Mouse (Mus musculus): ENCODE measurements around the gene Snx8. TPM values are rescaled to one million over a fixed set of nuclear protein-coding genes. Genes with fewer than 3 reads are reported as not detected.

The Snx8 gene
- polyA plus RNA-seq (2015; fragmentation: Nextera tagmentation; extraction: Ambion mirVana), result 25.2 and 26.4 TPM in 2 replicates

DNA sequence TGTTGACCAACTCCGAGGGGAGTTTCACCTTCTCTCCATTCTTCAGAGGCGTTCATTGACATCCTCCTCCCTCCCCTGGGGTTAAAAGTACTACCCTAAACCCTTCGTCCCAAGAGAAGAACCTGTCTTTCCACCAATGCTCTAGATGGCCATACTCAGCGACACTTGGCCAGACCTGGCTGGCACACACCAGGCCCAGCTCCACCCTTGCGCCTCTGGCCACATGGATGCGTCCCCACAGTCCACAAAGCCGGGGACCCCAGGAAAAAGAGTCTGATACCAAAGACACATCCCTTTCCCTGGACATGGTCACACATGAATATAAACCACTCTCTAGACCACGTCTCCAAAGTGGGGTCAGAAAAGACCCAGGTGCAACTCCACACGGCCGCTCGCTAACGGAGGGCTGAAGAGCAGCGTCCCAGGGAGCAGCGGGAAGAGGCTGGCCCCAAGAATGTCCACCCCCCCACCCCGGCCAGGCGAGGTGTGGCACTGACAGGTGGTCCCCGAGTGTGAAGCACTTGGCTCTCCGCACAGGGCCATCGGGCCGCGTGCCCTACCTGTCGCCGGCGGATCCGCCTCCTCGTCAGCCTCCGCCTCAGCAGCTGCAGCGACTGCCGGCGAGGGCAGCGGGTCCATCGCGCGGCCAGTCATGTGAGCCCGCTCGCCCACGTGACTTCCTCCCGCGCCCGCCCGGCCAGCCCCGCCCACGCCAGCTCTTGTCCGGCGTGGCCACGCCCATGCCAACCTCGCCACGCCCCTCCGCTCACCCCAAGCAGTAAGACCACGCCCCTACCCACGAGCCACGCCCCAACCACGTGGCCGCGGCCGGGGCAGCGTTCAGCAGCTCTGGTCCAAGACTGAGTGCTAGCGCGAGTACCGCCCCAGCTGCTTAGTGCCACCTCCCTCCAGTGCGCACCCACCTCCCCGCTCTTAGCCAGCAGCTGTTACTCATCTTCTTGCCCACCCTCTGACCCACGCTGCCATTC lies at the start of gene Snx8:
Gene Snx8 (minus strand): TSS at position 675 of the 989 bp plus-strand sequence.
- Histone ChIP-seq H3K36me3 (no peaks in the 10 kb centered on the region), H3K4me1 (replicated peaks) (peaks cover 18% of the 10 kb centered on the region), H3K4me3 (replicated peaks) (peak within 1 kb of the TSS; percentile 72), H3K27me3 (no peaks in the 10 kb centered on the region), H3K27ac (0 out of 2 replicates have a peak within 1 kb of the TSS, but pooled peaks have one; percentile 30), H3K9ac (replicated peaks) (peak within 1 kb of the TSS; percentile 82), H3K9me3 (no peaks in the 10 kb centered on the region), H3K4me2 (replicated peaks) (peak within 1 kb of the TSS; percentile 95)
- ATAC-seq, result peak; percentile 95
- WGBS, result under 1% methylated on average over 63 of the region's 63 CpGs

- Histone ChIP-seq H3K9me3 (no peaks in the 10 kb centered on the region), H3K27ac (no peak overlapping the region), H3K4me1 (replicated peaks) (peaks cover 24% of the 10 kb centered on the region), H3K36me3 (peaks cover 55% of the 10 kb centered on the region), H3K4me3 (replicated peaks) (no peak overlapping the region), H3K9ac (replicated peaks) (no peak overlapping the region), H3K27me3 (no peaks in the 10 kb centered on the region), H3K4me2 (replicated peaks) (no peak overlapping the region)
- WGBS, result 94% methylated on average over 17 of the region's 17 CpGs
- no peak for ATAC-seq
These were observed 36.1 kb upstream of the Snx8 start for GRCm38 (mm10) chr5:140425016-140425783.

DNA sequence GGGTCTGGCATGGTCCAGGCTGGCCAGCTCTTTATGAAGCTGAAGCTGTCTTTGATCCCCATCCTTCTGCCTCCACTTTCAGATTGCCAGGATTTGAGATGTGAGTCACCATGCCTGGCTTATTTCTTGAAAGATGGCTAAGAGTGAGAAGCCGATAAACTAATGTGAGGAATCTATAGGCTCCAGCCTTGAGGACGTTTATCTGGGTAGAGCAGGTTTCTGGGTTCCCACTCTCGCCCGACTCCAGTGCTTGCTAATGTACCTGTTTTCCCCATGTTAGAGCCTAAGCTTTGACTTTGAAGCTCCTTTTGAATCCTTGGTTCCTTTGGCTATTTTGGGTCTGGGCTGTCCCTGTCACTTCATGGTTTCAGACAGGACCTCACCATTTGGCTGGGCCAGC lies 31.6 kb upstream of the Snx8 start:
- no peaks in the 10 kb centered on the region for H3K27me3 ChIP-seq
- peak overlapping the region; percentile 99 for H3K9ac ChIP-seq (replicated peaks)
- no peaks in the 10 kb centered on the region for H3K9me3 ChIP-seq
- WGBS, result 78% methylated on average over 4 of the region's 4 CpGs
- ATAC-seq, result no peak
- peaks cover 37% of the 10 kb centered on the region for H3K4me1 ChIP-seq (replicated peaks)
- peaks cover 14% of the 10 kb centered on the region for H3K36me3 ChIP-seq
- H3K27ac ChIP-seq, result no peak overlapping the region
- H3K4me2 ChIP-seq (replicated peaks), result peak overlapping the region; percentile 96
- H3K4me3 ChIP-seq (replicated peaks), result peak overlapping the region; percentile 100

- WGBS, result 0% methylated on average over 59 of the region's 62 CpGs
- peaks cover 14% of the 10 kb centered on the region for H3K36me3 ChIP-seq
- peak; percentile 57 for ATAC-seq
- no peaks in the 10 kb centered on the region for H3K9me3 ChIP-seq
- peaks cover 37% of the 10 kb centered on the region for H3K4me1 ChIP-seq (replicated peaks)
- H3K4me2 ChIP-seq (replicated peaks), result peak overlapping the region; percentile 96
- H3K4me3 ChIP-seq (replicated peaks), result peak overlapping the region; percentile 100
- H3K9ac ChIP-seq (replicated peaks), result peak overlapping the region; percentile 99
- H3K27ac ChIP-seq, result peak overlapping the region; percentile 93
- H3K27me3 ChIP-seq, result no peaks in the 10 kb centered on the region
These were observed 30.5 kb upstream of the Snx8 start for GRCm38 (mm10) chr5:140419442-140420080.

- ATAC-seq, result peak; percentile 94
- Histone ChIP-seq H3K9ac (replicated peaks) (peak within 1 kb of the TSS; percentile 99), H3K4me1 (replicated peaks) (peaks cover 37% of the 10 kb centered on the region), H3K27ac (peak within 1 kb of the TSS; percentile 93), H3K9me3 (no peaks in the 10 kb centered on the region), H3K4me2 (replicated peaks) (peak within 1 kb of the TSS; percentile 96), H3K4me3 (replicated peaks) (peak within 1 kb of the TSS; percentile 100), H3K36me3 (peaks cover 14% of the 10 kb centered on the region), H3K27me3 (no peaks in the 10 kb centered on the region)
- under 1% methylated on average over 65 of the region's 65 CpGs for WGBS
These were observed 29.7 kb upstream of the Snx8 start, which contains the start of gene Eif3b for GRCm38 (mm10) chr5:140418489-140419441. TSS of gene Eif3b (plus strand) at chr5:140419328.

DNA sequence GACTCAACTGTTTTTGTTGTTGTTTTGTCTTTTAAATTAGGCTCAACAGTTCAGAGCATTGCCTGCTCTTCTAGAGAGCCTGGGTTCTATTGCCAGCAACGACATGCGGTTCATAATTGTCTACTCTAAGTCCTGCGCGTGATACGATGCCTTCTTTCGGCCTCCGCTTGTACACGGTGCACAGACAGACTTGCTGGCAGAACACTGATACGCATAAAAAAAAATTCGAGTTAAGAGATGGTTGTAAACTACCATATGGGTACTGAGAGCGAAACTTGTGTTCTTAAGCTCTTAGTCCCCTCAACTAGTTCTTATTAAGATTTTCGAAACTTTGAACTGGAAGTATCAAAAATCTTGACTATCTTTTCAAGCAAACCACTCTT lies 29.0 kb upstream of the Snx8 start:
- Histone ChIP-seq H3K9me3 (no peaks in the 10 kb centered on the region), H3K4me2 (replicated peaks) (peak overlapping the region; percentile 96), H3K4me3 (replicated peaks) (peak overlapping the region; percentile 100), H3K9ac (replicated peaks) (peak overlapping the region; percentile 99), H3K27ac (peak overlapping the region; percentile 93), H3K27me3 (no peaks in the 10 kb centered on the region), H3K4me1 (replicated peaks) (peaks cover 37% of the 10 kb centered on the region), H3K36me3 (peaks cover 8% of the 10 kb centered on the region)
- ATAC-seq, result peak; percentile 24
- WGBS, result 1% methylated on average over 12 of the region's 12 CpGs

DNA sequence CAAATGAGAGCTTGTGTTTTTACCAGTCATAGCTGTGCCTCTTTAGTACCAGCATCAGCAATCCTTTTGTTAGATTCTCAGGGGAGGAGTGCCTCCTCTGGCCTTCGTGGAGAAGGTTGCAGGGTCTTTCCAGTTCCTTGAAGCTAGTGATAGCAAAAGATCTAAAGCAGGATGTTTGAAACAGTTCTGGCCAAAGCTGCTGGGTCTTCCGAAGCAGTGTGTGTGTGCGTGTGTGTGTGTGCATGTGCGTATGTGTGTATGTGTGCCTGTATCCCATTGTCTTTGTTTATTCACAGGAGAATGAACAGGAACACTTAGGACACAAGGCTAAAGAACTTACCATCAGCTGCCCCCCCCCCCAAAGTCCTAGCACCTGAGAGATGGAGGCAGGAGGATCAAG lies 25.6 kb upstream of the Snx8 start:
- Histone ChIP-seq H3K27ac (no peak overlapping the region), H3K9me3 (no peaks in the 10 kb centered on the region), H3K9ac (replicated peaks) (no peak overlapping the region), H3K36me3 (no peaks in the 10 kb centered on the region), H3K4me3 (replicated peaks) (no peak overlapping the region), H3K27me3 (no peaks in the 10 kb centered on the region), H3K4me2 (replicated peaks) (no peak overlapping the region), H3K4me1 (replicated peaks) (peaks cover 8% of the 10 kb centered on the region)
- 71% methylated on average over 4 of the region's 4 CpGs for WGBS
- no peak for ATAC-seq

GRCm38 (mm10) chr5:140411339-140411738 lies 22.3 kb upstream of the Snx8 start:
- H3K27me3 ChIP-seq, result no peaks in the 10 kb centered on the region
- H3K4me3 ChIP-seq (replicated peaks), result no peak overlapping the region
- WGBS, result 42% methylated on average over 8 of the region's 8 CpGs
- H3K27ac ChIP-seq, result no peak overlapping the region
- no peaks in the 10 kb centered on the region for H3K36me3 ChIP-seq
- no peak for ATAC-seq
- no peaks in the 10 kb centered on the region for H3K4me1 ChIP-seq (replicated peaks)
- no peak overlapping the region for H3K9ac ChIP-seq (replicated peaks)
- H3K9me3 ChIP-seq, result peaks cover 7% of the 10 kb centered on the region; the same call in 1 of the 2 replicates
- H3K4me2 ChIP-seq (replicated peaks), result no peak overlapping the region

GRCm38 (mm10) chr5:140408801-140409200 lies 19.7 kb upstream of the Snx8 start:
- Histone ChIP-seq H3K4me1 (replicated peaks) (no peaks in the 10 kb centered on the region), H3K27me3 (no peaks in the 10 kb centered on the region), H3K4me3 (replicated peaks) (no peak overlapping the region), H3K36me3 (no peaks in the 10 kb centered on the region), H3K4me2 (replicated peaks) (no peak overlapping the region), H3K27ac (no peak overlapping the region), H3K9me3 (peaks cover 7% of the 10 kb centered on the region; the same call in 1 of the 2 replicates), H3K9ac (replicated peaks) (no peak overlapping the region)
- ATAC-seq, result no peak

DNA sequence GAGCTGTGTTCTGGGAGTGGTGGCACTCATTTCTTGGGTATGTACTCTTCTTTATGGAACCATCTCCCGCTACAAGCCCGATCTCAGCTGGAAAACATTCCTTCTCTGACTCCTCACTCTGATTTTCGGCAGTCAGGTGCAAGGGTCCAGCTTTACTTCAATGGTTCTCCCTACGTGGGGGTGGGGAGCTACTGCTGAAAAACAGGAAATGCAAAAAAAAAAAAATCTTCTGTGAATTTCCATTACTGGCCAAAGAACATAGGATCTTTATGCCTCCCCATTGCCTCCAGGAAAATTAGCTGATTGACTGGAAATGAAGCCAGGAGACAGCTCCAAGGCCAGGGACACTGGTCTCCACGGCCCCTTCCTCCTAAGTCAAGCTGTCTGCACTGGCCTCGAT lies 17.6 kb upstream of the Snx8 start:
- Histone ChIP-seq H3K4me2 (replicated peaks) (no peak overlapping the region), H3K4me1 (replicated peaks) (no peaks in the 10 kb centered on the region), H3K27ac (no peak overlapping the region), H3K36me3 (no peaks in the 10 kb centered on the region), H3K4me3 (replicated peaks) (no peak overlapping the region), H3K9me3 (peaks cover 7% of the 10 kb centered on the region; the same call in 1 of the 2 replicates), H3K9ac (replicated peaks) (no peak overlapping the region), H3K27me3 (no peaks in the 10 kb centered on the region)
- ATAC-seq, result no peak
- WGBS, result 82% methylated on average over 6 of the region's 6 CpGs

DNA sequence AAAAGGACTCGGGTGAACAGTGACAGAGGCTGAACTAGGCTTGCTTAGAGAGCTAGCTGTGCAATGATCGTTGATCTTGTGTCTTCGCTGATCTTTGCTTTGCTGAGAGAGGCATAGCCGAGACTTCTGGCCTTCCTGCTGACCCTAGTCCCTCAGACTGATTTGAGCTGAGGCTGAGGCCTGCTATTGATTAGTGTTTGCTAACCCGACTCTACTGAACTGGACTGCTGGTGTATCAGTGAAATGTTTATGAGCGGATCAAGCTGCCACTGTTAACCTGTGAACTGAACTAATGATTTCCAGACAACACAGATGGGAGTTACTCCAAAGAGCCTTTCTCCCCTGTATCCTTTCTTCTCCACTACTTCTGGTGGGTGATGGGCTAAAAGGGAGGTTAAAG lies 16.1 kb upstream of the Snx8 start:
- WGBS, result 90% methylated on average over 6 of the region's 6 CpGs
- H3K4me1 ChIP-seq (replicated peaks), result no peaks in the 10 kb centered on the region
- H3K9ac ChIP-seq (replicated peaks), result no peak overlapping the region
- no peak overlapping the region for H3K27ac ChIP-seq
- H3K27me3 ChIP-seq, result no peaks in the 10 kb centered on the region
- ATAC-seq, result no peak
- H3K4me3 ChIP-seq (replicated peaks), result no peak overlapping the region
- no peak overlapping the region for H3K4me2 ChIP-seq (replicated peaks)
- H3K36me3 ChIP-seq, result no peaks in the 10 kb centered on the region
- H3K9me3 ChIP-seq, result peaks cover 7% of the 10 kb centered on the region; the same call in 1 of the 2 replicates
